Mouse (Mus musculus) neural tube, embryonic 14.5 days (tissue): ENCODE data around the gene Ltc4s. TPM values are rescaled to one million over a fixed set of nuclear protein-coding genes. Genes with fewer than 3 reads are reported as not detected.

Experiments used
- ATAC-seq: fragments of 200-750 bp; cut with Nextera tagmentation; 2 replicates; pipeline ENCODE4 v1.8.0; 2017; ENCODE audit warnings: low read depth, mild to moderate bottlenecking, moderate TSS enrichment, moderate library complexity
- H3K27ac ChIP-seq: fragments of 300-500 bp; sonication (generic); 2 replicates; pipeline ENCODE4 v1.5.1; 2014; ENCODE audit warnings: low read depth, mild to moderate bottlenecking, control low read depth, low read length, moderate library complexity, mixed read lengths
- H3K27me3 ChIP-seq: fragments of 300-500 bp; sonication (generic); 2 replicates; pipeline ENCODE4 v1.6.1; 2014; ENCODE audit warnings: low read length; ENCODE audit not compliant: control insufficient read depth, insufficient read depth
- H3K36me3 ChIP-seq: fragments of 300-500 bp; sonication (generic); 2 replicates; pipeline ENCODE4 v1.6.1; 2014; ENCODE audit warnings: low read length, mixed read lengths; ENCODE audit not compliant: control insufficient read depth, insufficient read depth
- H3K4me1 ChIP-seq: fragments of 300-500 bp; sonication (generic); 2 replicates; pipeline ENCODE4 v1.6.1; 2014; ENCODE audit warnings: low read length; ENCODE audit not compliant: control insufficient read depth, insufficient read depth
- H3K4me2 ChIP-seq: fragments of 300-500 bp; sonication (generic); 2 replicates; pipeline ENCODE4 v1.6.1; 2014; ENCODE audit warnings: mild to moderate bottlenecking, low read depth, low read length, control low read depth
- H3K4me3 ChIP-seq: fragments of 300-500 bp; sonication (generic); 2 replicates; pipeline ENCODE4 v1.5.1; 2014; ENCODE audit warnings: low read depth, low read length, control low read depth, mixed read lengths
- H3K9ac ChIP-seq: fragments of 300-500 bp; sonication (generic); replicated peaks from 2 replicates; pipeline ENCODE4 v1.6.1; 2014; ENCODE audit warnings: low read depth, mild to moderate bottlenecking, control low read depth, low read length, mixed read lengths
- H3K9me3 ChIP-seq: fragments of 300-500 bp; sonication (generic); 2 replicates; pipeline ENCODE4 v1.6.1; 2016; ENCODE audit warnings: low read length; ENCODE audit not compliant: control insufficient read depth
- WGBS: fragments of 180-500 bp; shearing (Covaris S2); extraction: QIAGEN DNeasy Blood & Tissue Kit; methylation state at CpG from one replicate; pipeline ENCODE4 v1.1.7; 2014; 5-methylcytosine and 5-hydroxymethylcytosine counted together
- polyA plus RNA-seq: library from polyadenylated mRNA; unstranded; fragments of >200 nt; fragmentation: Nextera tagmentation; extraction: Ambion mirVana; gene quantifications from 2 replicates; pipeline ENCODE4 v1.2.1, GENCODE M21; 2014

The Ltc4s gene
- polyA plus RNA-seq, 1 experiment from 2014 or later, result 1.3 TPM

DNA sequence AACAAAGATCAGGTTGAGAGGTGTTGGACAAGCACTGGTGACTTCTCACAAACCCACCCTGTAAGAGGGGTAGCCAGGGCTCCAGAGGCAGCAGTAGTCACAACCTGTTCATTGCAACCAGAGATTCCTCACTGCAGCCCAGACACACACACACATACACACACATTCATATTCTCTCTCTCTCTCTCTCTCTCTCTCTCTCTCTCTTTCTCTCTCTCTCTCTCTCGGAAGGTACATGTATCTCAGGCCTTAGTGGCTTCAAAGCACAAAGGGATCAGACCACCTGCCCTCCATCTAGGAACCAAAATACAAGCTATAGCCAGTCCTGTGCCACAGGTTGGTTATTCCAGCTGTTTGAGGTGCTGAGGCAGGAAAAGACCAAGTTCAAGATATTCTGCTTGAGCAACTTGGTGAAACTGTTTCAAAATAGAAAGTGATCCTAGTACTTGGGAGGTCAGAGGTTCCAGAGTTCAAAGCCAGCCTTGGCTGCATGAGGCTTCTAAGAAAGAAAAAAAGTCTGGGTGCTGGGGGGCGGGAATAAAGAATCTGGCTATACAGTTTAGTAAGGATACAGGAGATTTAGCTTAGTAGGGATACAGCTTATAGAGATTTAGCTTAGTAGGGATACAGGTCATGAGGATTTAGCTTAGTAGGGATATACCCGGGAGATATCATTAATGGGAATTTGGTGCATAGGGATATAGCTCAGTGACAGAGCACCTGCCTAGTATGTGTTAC lies 26.9 kb downstream of the Ltc4s start:
- ATAC-seq, result no peak
- 90% methylated on average over 3 of the region's 3 CpGs for WGBS
- peak overlapping the region; percentile 72; the same call in 1 of the 2 replicates for H3K4me2 ChIP-seq
- H3K27ac ChIP-seq, result no peak overlapping the region
- H3K4me3 ChIP-seq, result peak overlapping the region; percentile 95
- H3K9me3 ChIP-seq, result no peaks in the 10 kb centered on the region
- H3K36me3 ChIP-seq, result peaks cover 9% of the 10 kb centered on the region; the same call in 1 of the 2 replicates
- peaks cover 8% of the 10 kb centered on the region for H3K4me1 ChIP-seq
- no peak overlapping the region for H3K9ac ChIP-seq
- H3K27me3 ChIP-seq, result no peaks in the 10 kb centered on the region

DNA sequence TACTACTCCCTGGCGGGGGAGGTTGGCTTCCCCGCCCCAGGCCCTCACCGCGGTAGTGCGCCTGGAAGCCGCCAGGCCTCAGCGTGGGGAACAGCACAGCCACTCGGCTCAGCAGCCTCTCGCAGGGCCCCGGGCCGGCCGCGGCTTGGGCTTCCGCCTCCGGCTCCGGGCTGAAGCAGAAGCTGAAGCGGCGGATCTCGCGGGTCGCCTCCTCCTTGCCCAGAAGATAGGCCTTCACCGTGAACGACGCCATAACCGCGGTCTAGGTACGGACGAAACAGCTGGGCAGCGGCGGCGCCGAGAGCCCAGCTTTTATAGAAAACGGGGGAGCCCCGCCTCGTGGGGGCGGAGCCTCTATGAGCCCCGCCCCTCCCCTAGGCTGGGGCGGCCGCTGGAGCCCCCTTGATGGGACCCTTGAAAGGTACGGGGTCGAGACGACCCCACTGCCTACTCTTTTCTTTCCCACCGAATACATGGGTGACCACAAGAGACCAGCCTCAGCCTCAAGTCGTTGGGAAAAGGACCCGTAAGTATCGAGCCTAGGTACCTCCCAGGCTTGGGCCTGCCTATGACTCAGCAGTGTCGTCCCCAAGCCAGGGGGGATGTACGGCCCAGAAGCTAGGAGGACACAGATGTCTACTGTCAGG lies 27.8 kb downstream of the Ltc4s start, which contains the start of the genes Sqstm1 and Mgat4b:
Gene Sqstm1, minus strand, starts transcription at position 323 of the 647 bp plus-strand sequence.
Gene Mgat4b, plus strand, starts transcription at position 386 of the 647 bp plus-strand sequence.
- H3K36me3 ChIP-seq, result peaks cover 18% of the 10 kb centered on the region
- ATAC-seq, result peak; percentile 81
- peak within 1 kb of the TSS; percentile 99 for H3K27ac ChIP-seq
- H3K4me3 ChIP-seq, result peak within 1 kb of the TSS; percentile 95
- no peaks in the 10 kb centered on the region for H3K9me3 ChIP-seq
- H3K4me2 ChIP-seq, result peak within 1 kb of the TSS; percentile 72
- H3K9ac ChIP-seq, result peak within 1 kb of the TSS; percentile 97
- no peaks in the 10 kb centered on the region for H3K27me3 ChIP-seq
- under 1% methylated on average over 48 of the region's 48 CpGs for WGBS
- peaks cover 8% of the 10 kb centered on the region for H3K4me1 ChIP-seq

DNA sequence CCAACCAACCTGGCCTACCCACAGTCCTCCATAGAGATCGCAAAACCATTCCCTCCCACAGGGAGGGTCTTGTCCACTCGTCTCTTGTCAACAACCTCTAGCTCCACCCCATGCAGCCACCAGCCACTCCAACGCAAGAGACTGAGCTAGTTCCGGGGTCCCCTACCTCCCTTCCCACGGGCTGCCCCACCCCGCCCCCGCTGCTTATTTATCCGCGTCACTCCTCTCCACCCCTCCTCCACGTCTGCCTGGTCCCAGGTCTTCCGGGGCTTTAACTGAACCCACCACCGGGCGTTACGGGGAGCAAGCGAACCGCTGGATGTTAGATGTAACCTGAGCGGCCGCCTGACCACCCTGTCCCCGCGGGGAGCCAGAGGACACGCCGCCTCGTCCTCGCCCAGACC lies 28.3 kb downstream of the Ltc4s start:
- Histone ChIP-seq H3K9ac (peak overlapping the region; percentile 97), H3K4me1 (peaks cover 8% of the 10 kb centered on the region), H3K36me3 (peaks cover 23% of the 10 kb centered on the region), H3K4me3 (peak overlapping the region; percentile 95), H3K4me2 (peak overlapping the region; percentile 72), H3K27me3 (no peaks in the 10 kb centered on the region), H3K9me3 (no peaks in the 10 kb centered on the region), H3K27ac (peak overlapping the region; percentile 99)
- peak; percentile 93 for ATAC-seq
- 0% methylated on average over 20 of the region's 24 CpGs for WGBS

DNA sequence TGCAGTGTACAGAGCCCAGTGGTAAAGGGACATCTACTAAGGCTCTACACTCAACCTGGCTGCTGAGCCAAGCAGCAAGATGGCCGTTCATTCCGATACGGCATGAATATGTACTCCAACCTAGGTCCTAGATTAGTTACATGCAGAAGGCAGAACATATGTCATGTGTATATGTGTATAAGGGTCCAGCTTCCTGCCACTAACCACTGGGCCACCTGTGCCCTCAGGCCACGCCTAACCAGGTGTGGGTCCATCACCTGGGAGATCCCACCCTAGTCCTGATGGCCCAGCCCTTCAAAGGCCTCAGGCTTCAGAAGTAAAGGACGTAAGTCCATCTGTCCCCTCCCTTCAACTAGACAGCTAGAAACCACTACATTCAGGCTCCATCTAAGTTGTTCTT lies 30.4 kb downstream of the Ltc4s start:
- H3K27ac ChIP-seq, result no peak overlapping the region
- no peaks in the 10 kb centered on the region for H3K9me3 ChIP-seq
- no peak overlapping the region for H3K4me2 ChIP-seq
- H3K36me3 ChIP-seq, result peaks cover 37% of the 10 kb centered on the region
- no peaks in the 10 kb centered on the region for H3K27me3 ChIP-seq
- peaks cover 8% of the 10 kb centered on the region for H3K4me1 ChIP-seq
- no peak overlapping the region for H3K9ac ChIP-seq
- 95% methylated on average over 5 of the region's 5 CpGs for WGBS
- no peak overlapping the region for H3K4me3 ChIP-seq
- ATAC-seq, result no peak

DNA sequence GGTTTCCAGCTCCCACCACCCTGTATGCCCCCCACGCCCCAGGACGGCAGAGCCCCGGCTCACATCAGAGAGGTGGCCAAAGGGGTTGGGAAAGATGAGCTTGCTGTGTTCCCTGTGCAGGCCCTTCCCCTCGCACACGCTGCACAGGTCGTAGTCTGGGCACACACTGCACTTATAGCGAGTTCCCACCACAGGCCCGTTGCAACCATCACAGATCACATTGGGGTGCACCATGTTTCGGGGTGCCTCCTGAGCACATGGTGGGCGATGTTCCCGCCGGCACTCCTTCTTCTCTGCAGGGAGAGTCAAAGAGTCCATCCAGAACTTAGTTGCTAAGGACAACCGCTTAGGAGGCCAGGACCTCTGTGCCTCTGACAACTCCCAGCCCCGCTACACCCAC lies 31.1 kb downstream of the Ltc4s start:
- peaks cover 44% of the 10 kb centered on the region for H3K36me3 ChIP-seq
- no peak for ATAC-seq
- no peak overlapping the region for H3K9ac ChIP-seq
- peaks cover 8% of the 10 kb centered on the region for H3K4me1 ChIP-seq
- no peak overlapping the region for H3K4me3 ChIP-seq
- WGBS, result 95% methylated on average over 14 of the region's 14 CpGs
- no peak overlapping the region for H3K4me2 ChIP-seq
- H3K27ac ChIP-seq, result no peak overlapping the region
- no peaks in the 10 kb centered on the region for H3K27me3 ChIP-seq
- H3K9me3 ChIP-seq, result no peaks in the 10 kb centered on the region

DNA sequence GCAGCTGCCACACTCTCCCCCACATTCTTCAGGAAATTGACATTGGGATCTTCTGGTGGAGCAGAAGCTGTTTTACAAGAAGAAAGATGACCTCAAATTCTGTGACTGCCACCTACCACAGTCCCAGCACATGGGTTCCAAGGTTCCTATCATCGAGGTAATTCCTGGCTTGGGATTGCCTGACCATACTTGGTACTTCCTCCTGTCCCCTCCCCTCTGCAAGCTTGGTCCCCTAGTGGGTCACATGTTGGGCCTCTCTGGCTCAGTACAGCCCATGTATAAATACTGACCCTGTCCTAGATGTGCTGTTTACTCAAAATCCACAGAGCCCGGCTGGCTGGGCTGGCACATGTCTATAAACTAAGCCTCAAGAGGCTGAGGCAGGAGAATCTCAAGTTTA lies 32.4 kb downstream of the Ltc4s start:
- Histone ChIP-seq H3K36me3 (peaks cover 57% of the 10 kb centered on the region), H3K4me1 (peaks cover 8% of the 10 kb centered on the region)

DNA sequence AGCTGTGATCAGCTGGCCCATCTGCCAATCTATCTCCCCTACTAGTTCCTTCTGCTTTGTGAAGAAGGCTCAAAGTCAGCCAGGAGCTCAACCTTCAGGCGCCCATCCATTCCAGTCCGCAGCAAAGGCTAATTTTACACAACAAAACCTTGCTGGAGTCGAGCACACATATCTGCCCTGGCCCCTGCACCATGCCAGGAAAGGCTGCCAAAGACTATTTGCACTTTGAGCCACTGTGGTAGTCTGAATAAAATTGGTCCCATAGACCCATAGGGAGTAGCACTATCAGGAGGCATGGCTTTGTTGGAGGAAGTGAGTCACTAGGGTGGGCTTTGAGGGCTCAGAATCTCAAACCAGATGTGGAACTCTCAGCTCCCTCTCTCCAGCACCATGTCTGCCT lies 33.0 kb downstream of the Ltc4s start:
- H3K4me2 ChIP-seq, result no peak overlapping the region
- no peak for ATAC-seq
- H3K27me3 ChIP-seq, result no peaks in the 10 kb centered on the region
- H3K36me3 ChIP-seq, result peaks cover 63% of the 10 kb centered on the region
- H3K4me3 ChIP-seq, result no peak overlapping the region
- WGBS, result 94% methylated on average over 3 of the region's 3 CpGs
- H3K9me3 ChIP-seq, result no peaks in the 10 kb centered on the region
- H3K4me1 ChIP-seq, result peaks cover 8% of the 10 kb centered on the region
- no peak overlapping the region for H3K9ac ChIP-seq
- H3K27ac ChIP-seq, result no peak overlapping the region

More for the DNA sequence above, 32.4 kb downstream of the Ltc4s start:
- H3K27ac ChIP-seq, result no peak overlapping the region
- H3K9me3 ChIP-seq, result no peaks in the 10 kb centered on the region
- H3K9ac ChIP-seq, result no peak overlapping the region
- 90% methylated on average over 2 of the region's 2 CpGs for WGBS
- no peak overlapping the region for H3K4me3 ChIP-seq
- H3K27me3 ChIP-seq, result no peaks in the 10 kb centered on the region
- no peak for ATAC-seq
- no peak overlapping the region for H3K4me2 ChIP-seq

DNA sequence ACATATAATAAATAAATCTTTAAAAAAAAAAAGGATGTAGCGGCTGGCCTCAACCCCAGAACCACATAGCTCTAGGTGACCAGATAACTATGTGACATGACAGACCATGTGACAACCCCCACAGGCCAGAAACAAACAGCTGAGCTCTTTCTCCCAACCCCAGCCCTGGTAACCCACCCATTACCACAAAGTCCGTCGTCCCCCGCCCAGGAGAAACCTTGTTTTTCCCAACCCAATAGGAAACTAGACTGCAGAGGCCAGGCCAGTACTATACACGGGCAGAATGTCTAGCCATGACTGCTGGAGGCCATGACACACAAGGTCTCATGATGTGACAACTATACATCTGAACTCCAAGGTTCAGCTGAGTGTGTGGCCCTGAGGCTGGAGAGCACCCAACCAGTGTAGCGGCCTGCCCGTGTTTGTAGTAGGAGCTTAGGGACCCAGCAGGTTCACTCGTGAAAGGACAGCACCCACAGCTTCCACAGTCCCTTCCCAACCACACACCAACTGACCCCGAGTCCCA lies 35.1 kb downstream of the Ltc4s start:
- H3K27me3 ChIP-seq, result no peaks in the 10 kb centered on the region
- H3K9ac ChIP-seq, result no peak overlapping the region

DNA sequence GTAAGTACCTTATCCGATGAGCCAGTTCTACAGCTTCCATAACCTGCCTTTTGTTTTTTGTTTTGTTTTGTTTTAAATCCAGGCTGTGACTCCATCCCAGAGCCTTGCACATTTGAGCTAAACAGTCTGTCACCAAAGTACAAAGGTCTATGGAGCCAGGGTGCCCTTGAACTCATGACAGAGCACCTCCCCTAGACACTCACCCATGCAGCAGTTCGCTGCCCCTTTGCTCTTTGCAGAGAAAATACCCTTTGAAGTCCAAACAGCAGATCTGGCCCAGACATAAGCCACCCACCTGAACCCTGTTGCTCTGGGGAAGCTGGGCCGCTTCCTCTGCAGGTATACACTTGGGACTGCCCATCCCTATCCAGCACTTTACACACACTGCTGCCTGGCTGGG lies 36.8 kb downstream of the Ltc4s start:
- WGBS, result 89% methylated on average over 3 of the region's 3 CpGs
- no peak for ATAC-seq
- H3K27ac ChIP-seq, result no peak overlapping the region
- no peaks in the 10 kb centered on the region for H3K4me1 ChIP-seq
- H3K9ac ChIP-seq, result no peak overlapping the region
- no peaks in the 10 kb centered on the region for H3K27me3 ChIP-seq
- no peak overlapping the region for H3K4me3 ChIP-seq
- no peaks in the 10 kb centered on the region for H3K9me3 ChIP-seq
- peaks cover 77% of the 10 kb centered on the region for H3K36me3 ChIP-seq
- no peak overlapping the region for H3K4me2 ChIP-seq

More for the DNA sequence above, 35.1 kb downstream of the Ltc4s start:
- 94% methylated on average over 9 of the region's 9 CpGs for WGBS
- no peak overlapping the region for H3K27ac ChIP-seq
- peaks cover 77% of the 10 kb centered on the region for H3K36me3 ChIP-seq
- H3K4me3 ChIP-seq, result no peak overlapping the region
- no peak overlapping the region for H3K4me2 ChIP-seq
- no peaks in the 10 kb centered on the region for H3K9me3 ChIP-seq
- no peak for ATAC-seq
- no peaks in the 10 kb centered on the region for H3K4me1 ChIP-seq
